Mouse (Mus musculus) kidney, embryonic 15.5 days (tissue): ENCODE measurements around the gene Slc30a2. TPM values are rescaled to one million over a fixed set of nuclear protein-coding genes. Genes with fewer than 3 reads are reported as not detected.
A peak's percentile ranks its signal among the peaks of the same experiment; 100 is the strongest.

Experiments used
- ATAC-seq: fragments of 200-750 bp; cut with Nextera tagmentation; replicated peaks from 2 replicates; pipeline ENCODE4 v1.8.0; 2017; ENCODE audit warnings: moderate TSS enrichment; ENCODE audit not compliant: low FRiP score
- H3K27ac ChIP-seq: fragments of 300-500 bp; sonication (generic); 2 replicates; pipeline ENCODE4 v1.5.1; 2015; ENCODE audit warnings: mild to moderate bottlenecking, inconsistent platforms
- H3K27me3 ChIP-seq: fragments of 300-500 bp; sonication (generic); 2 replicates; pipeline ENCODE4 v1.6.1; 2015; ENCODE audit warnings: inconsistent platforms
- H3K36me3 ChIP-seq: fragments of 300-500 bp; sonication (generic); 2 replicates; pipeline ENCODE4 v1.6.1; 2015; ENCODE audit warnings: inconsistent platforms
- H3K4me1 ChIP-seq: fragments of 300-500 bp; sonication (generic); 2 replicates; pipeline ENCODE4 v1.6.1; 2015; ENCODE audit warnings: inconsistent platforms
- H3K4me2 ChIP-seq: fragments of 300-500 bp; sonication (generic); 2 replicates; pipeline ENCODE4 v1.6.1; 2015; ENCODE audit warnings: moderate library complexity, mild to moderate bottlenecking, inconsistent platforms
- H3K4me3 ChIP-seq: fragments of 300-500 bp; sonication (generic); replicated peaks from 2 replicates; pipeline ENCODE4 v1.5.1; 2015; ENCODE audit warnings: mild to moderate bottlenecking, inconsistent platforms
- H3K9ac ChIP-seq: fragments of 300-500 bp; sonication (generic); 2 replicates; pipeline ENCODE4 v1.6.1; 2015; ENCODE audit warnings: mild to moderate bottlenecking, inconsistent platforms
- H3K9me3 ChIP-seq: fragments of 300-500 bp; sonication (generic); replicated peaks from 2 replicates; pipeline ENCODE4 v1.6.1; 2016; ENCODE audit warnings: inconsistent platforms
- WGBS: fragments of 180-500 bp; shearing (Covaris S2); methylation state at CpG from one replicate; pipeline ENCODE4 v1.1.7; 2015; ENCODE audit warnings: mixed read lengths; 5-methylcytosine and 5-hydroxymethylcytosine counted together
- polyA plus RNA-seq: library from polyadenylated mRNA; unstranded; fragments of >200 nt; fragmentation: Nextera tagmentation; extraction: Ambion mirVana; gene quantifications from 2 replicates; pipeline ENCODE4 v1.2.1, GENCODE M21; 2015

Gene Slc30a2
- polyA plus RNA-seq, 1 experiment from 2014 or later: 1.1 TPM

- Histone ChIP-seq H3K4me3 (no peak overlapping the region), H3K9ac (no peak overlapping the region), H3K27me3 (peaks cover 9% of the 10 kb centered on the region), H3K4me1 (peaks cover 34% of the 10 kb centered on the region), H3K4me2 (no peak overlapping the region), H3K9me3 (no peaks in the 10 kb centered on the region), H3K27ac (no peak overlapping the region), H3K36me3 (no peaks in the 10 kb centered on the region)
- no peak for ATAC-seq
- 83% methylated on average over 6 of the region's 6 CpGs for WGBS
Observed at GRCm38 (mm10) chr4:134350641-134351040, 7.7 kb downstream of the Slc30a2 start.

DNA sequence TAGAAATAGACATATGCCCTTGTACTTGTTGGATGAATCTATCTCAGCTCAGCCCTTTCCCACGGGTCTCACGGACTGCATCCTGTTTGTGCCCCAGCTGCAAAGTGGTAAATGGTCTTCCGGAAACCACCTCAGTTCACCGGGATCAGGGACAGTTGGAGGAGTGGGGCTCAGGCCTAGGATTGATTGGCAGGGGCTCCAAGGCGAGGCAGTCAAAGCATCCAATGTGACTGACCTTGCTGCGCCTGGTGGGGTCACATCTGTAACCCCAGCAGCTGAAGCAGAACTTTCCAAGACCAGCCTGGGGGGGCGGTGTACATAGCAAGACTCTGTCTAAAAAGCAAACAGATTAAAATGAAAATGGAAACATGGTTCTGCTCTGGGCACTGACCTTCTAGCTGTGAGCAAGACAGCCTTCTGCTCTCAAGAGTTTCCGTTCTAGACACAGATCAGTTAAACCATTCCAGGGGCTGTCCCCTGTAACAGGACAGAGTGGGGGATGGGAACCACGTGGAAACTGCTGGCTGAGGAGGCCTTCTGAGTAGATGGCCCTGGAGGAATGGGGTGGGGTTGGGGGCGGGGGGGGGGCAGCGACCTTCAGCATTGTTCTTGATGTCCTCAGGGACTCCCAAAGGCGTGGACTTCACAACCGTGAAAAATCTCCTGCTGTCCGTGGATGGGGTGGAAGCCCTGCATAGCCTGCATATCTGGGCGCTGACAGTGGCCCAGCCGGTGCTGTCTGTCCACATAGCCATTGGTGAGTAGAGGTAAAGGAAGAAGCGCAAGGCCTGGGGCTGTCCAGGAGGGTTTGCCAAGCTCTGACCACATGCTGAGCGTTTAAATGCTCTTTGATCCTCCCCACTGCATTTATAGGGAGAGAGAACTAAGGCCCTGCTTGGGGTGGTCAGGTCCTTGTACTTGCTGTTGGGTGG is 8.6 kb downstream of the Slc30a2 start:
- H3K4me2 ChIP-seq: no peak overlapping the region
- no peak overlapping the region for H3K9ac ChIP-seq
- H3K9me3 ChIP-seq: no peaks in the 10 kb centered on the region
- H3K4me3 ChIP-seq: no peak overlapping the region
- peaks cover 43% of the 10 kb centered on the region for H3K4me1 ChIP-seq
- peaks cover 3% of the 10 kb centered on the region; the same call in 1 of the 2 replicates for H3K27me3 ChIP-seq
- WGBS: 33% methylated on average over 18 of the region's 18 CpGs
- H3K27ac ChIP-seq: 0 out of 2 replicates have a peak overlapping the region, but pooled peaks have one; percentile 18
- no peaks in the 10 kb centered on the region for H3K36me3 ChIP-seq
- no peak for ATAC-seq

GRCm38 (mm10) chr4:134352261-134352707 is 9.3 kb downstream of the Slc30a2 start:
- Histone ChIP-seq H3K4me1 (peaks cover 50% of the 10 kb centered on the region), H3K4me3 (no peak overlapping the region), H3K9ac (no peak overlapping the region), H3K27me3 (peaks cover 2% of the 10 kb centered on the region), H3K36me3 (no peaks in the 10 kb centered on the region), H3K9me3 (no peaks in the 10 kb centered on the region), H3K4me2 (no peak overlapping the region), H3K27ac (0 out of 2 replicates have a peak overlapping the region, but pooled peaks have one; percentile 18)
- ATAC-seq: no peak
- WGBS: 74% methylated on average over 12 of the region's 12 CpGs

DNA sequence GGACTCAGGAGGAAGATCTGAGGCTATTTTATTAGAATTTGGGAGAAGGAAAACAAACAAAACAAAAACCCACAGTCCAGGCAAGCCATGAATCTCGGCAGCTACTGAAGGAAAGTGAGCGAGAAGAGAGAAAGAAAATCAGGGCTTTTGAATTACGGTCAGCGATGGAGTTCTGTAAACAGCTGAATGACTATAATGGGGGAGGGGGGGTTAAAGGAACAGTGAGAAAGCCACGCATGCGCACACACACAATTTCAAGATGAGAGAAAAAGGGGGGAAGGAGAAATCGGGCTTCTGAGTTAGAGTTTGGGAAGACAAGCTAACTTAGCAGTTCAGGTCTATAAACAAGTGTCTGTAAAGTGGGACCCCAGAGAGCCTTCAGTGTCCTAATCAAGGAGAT is 9.9 kb downstream of the Slc30a2 start:
- Histone ChIP-seq H3K27ac (no peak overlapping the region), H3K9me3 (no peaks in the 10 kb centered on the region), H3K27me3 (peaks cover 9% of the 10 kb centered on the region), H3K36me3 (no peaks in the 10 kb centered on the region), H3K4me1 (peaks cover 56% of the 10 kb centered on the region), H3K9ac (no peak overlapping the region), H3K4me2 (no peak overlapping the region), H3K4me3 (no peak overlapping the region)
- WGBS: 43% methylated on average over 7 of the region's 7 CpGs
- no peak for ATAC-seq

GRCm38 (mm10) chr4:134353527-134354409 is 10.8 kb downstream of the Slc30a2 start:
- Histone ChIP-seq H3K4me1 (peaks cover 56% of the 10 kb centered on the region), H3K4me3 (no peak overlapping the region), H3K9me3 (no peaks in the 10 kb centered on the region), H3K4me2 (no peak overlapping the region), H3K27me3 (peaks cover 10% of the 10 kb centered on the region), H3K36me3 (no peaks in the 10 kb centered on the region), H3K9ac (no peak overlapping the region), H3K27ac (no peak overlapping the region)
- ATAC-seq: no peak
- 51% methylated on average over 5 of the region's 5 CpGs for WGBS

GRCm38 (mm10) chr4:134355841-134356452 is 13.0 kb downstream of the Slc30a2 start:
- H3K4me3 ChIP-seq: no peak overlapping the region
- H3K36me3 ChIP-seq: no peaks in the 10 kb centered on the region
- WGBS: 24% methylated on average over 16 of the region's 16 CpGs
- ATAC-seq: peak; percentile 33
- H3K4me1 ChIP-seq: peaks cover 59% of the 10 kb centered on the region
- H3K9ac ChIP-seq: no peak overlapping the region
- H3K4me2 ChIP-seq: no peak overlapping the region
- H3K27ac ChIP-seq: peak overlapping the region; percentile 37
- H3K27me3 ChIP-seq: peaks cover 10% of the 10 kb centered on the region
- H3K9me3 ChIP-seq: no peaks in the 10 kb centered on the region

GRCm38 (mm10) chr4:134356591-134357460 is 13.8 kb downstream of the Slc30a2 start:
- Histone ChIP-seq H3K4me1 (peaks cover 57% of the 10 kb centered on the region), H3K27ac (peak overlapping the region; percentile 37; the same call in 1 of the 2 replicates), H3K9ac (no peak overlapping the region), H3K4me2 (peak overlapping the region; percentile 42), H3K27me3 (peaks cover 10% of the 10 kb centered on the region), H3K9me3 (no peaks in the 10 kb centered on the region), H3K4me3 (no peak overlapping the region), H3K36me3 (no peaks in the 10 kb centered on the region)
- ATAC-seq: peak; percentile 16; the same call in 1 of the 2 replicates
- WGBS: 19% methylated on average over 22 of the region's 22 CpGs

DNA sequence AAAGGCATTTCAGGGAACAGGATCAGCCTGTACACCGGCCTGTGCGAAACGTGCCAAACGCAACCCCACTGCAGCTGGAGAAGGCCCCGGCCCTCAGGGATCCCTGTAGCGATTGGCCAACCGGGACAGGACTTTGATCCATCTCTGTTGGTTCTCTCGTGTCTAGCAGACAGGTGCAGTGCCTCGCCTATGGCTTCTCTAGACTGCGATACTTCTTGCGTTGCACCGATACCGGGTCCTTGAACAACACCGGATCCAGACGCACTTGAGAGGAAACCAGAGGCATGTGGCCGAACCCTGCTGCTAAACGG is 14.4 kb downstream of the Slc30a2 start:
- 47% methylated on average over 17 of the region's 17 CpGs for WGBS
- peaks cover 10% of the 10 kb centered on the region for H3K27me3 ChIP-seq
- H3K9ac ChIP-seq: no peak overlapping the region
- ATAC-seq: no peak
- H3K27ac ChIP-seq: 0 out of 2 replicates have a peak overlapping the region, but pooled peaks have one; percentile 14
- no peaks in the 10 kb centered on the region for H3K9me3 ChIP-seq
- peaks cover 55% of the 10 kb centered on the region for H3K4me1 ChIP-seq
- peak overlapping the region; percentile 42 for H3K4me2 ChIP-seq
- H3K36me3 ChIP-seq: no peaks in the 10 kb centered on the region
- no peak overlapping the region for H3K4me3 ChIP-seq

- H3K36me3 ChIP-seq: no peaks in the 10 kb centered on the region
- H3K4me3 ChIP-seq: no peak overlapping the region
- peaks cover 46% of the 10 kb centered on the region for H3K4me1 ChIP-seq
- H3K9me3 ChIP-seq: no peaks in the 10 kb centered on the region
- WGBS: 83% methylated on average over 6 of the region's 6 CpGs
- no peak overlapping the region for H3K4me2 ChIP-seq
- no peak for ATAC-seq
- H3K9ac ChIP-seq: no peak overlapping the region
- no peak overlapping the region for H3K27ac ChIP-seq
- peaks cover 10% of the 10 kb centered on the region for H3K27me3 ChIP-seq
Observed at GRCm38 (mm10) chr4:134359649-134360048, 16.7 kb downstream of the Slc30a2 start.

GRCm38 (mm10) chr4:134361215-134361614 is 18.2 kb downstream of the Slc30a2 start:
- 16% methylated on average over 5 of the region's 5 CpGs for WGBS
- Histone ChIP-seq H3K36me3 (no peaks in the 10 kb centered on the region), H3K27ac (peak overlapping the region; percentile 56), H3K9me3 (no peaks in the 10 kb centered on the region), H3K27me3 (peaks cover 15% of the 10 kb centered on the region), H3K4me1 (peaks cover 37% of the 10 kb centered on the region), H3K4me2 (no peak overlapping the region), H3K4me3 (no peak overlapping the region), H3K9ac (no peak overlapping the region)
- peak; percentile 55 for ATAC-seq

GRCm38 (mm10) chr4:134362124-134362523 is 19.1 kb downstream of the Slc30a2 start:
- Histone ChIP-seq H3K27ac (no peak overlapping the region), H3K36me3 (no peaks in the 10 kb centered on the region), H3K4me3 (no peak overlapping the region), H3K9me3 (no peaks in the 10 kb centered on the region), H3K4me2 (no peak overlapping the region), H3K4me1 (peaks cover 27% of the 10 kb centered on the region), H3K27me3 (peaks cover 18% of the 10 kb centered on the region), H3K9ac (no peak overlapping the region)
- WGBS: 63% methylated on average over 9 of the region's 9 CpGs
- no peak for ATAC-seq
